Comparison of ENCODE assay signal across 11 mouse cellular contexts in the genomic region with DNA sequence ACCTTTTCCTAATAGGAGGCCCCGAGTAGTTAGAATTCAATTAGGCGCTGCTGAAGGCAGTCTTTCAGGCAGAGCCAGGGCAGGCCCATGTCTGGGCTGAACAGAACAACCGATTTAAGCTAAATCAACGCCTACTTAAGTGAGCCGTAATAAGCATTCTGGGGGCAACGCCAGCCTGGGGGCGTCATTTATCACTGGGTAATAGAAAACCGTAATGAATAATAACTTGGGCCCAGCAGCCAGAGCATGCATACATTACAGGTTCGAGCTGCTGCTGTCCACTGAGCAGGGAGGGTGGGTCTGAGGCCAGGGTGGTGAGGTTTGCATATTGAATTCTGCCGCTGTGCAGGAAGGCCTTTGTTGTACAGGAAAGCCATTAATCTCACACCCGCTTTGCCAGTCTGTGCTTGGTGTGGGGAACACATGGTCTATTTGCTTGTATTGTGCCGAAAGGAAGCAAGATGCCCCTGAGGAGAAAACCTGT.
A peak's percentile ranks its signal among the peaks of the same experiment; 100 is the strongest.
DNase-seq lines count a peak whose midpoint lies in the region; ATAC-seq lines count a peak whose summit lies in the region.
"Had no signal": no experiment of that assay in that cellular context is flagged by ENCODE, and none has a peak within 500 bp of the region (broad histone marks: within the 10 kb centered on the region; RNA-seq: fewer than 3 reads in every experiment).

No protein-coding gene starts in this region.

- H3K27ac ChIP-seq in hindbrain, embryonic 12.5 days, result peak overlapping the region; percentile 88
- H3K27ac ChIP-seq in neural tube, embryonic 11.5 days (ENCODE audit: low read depth, low read length), result peak overlapping the region; percentile 82
- H3K27ac ChIP-seq: heart, embryonic 10.5 days; stomach, embryonic 15.5 days had no signal

- H3K4me1 ChIP-seq in hindbrain, embryonic 12.5 days, result peaks cover 17% of the 10 kb centered on the region
- H3K4me1 ChIP-seq in neural tube, embryonic 11.5 days (ENCODE audit: control insufficient read depth, insufficient read depth, low read length), result peaks cover 15% of the 10 kb centered on the region
- H3K4me1 ChIP-seq: heart, embryonic 10.5 days; megakaryocyte, embryonic 14.5 days had no signal

- DNase-seq in embryo, embryonic 10 days (ENCODE audit: low spot score), result peak; percentile 53
- DNase-seq in embryo, embryonic 9.5 days (ENCODE audit: extremely low spot score), result no peak
- DNase-seq in layer of hippocampus, adult 9-10 months (ENCODE audit: low spot score), result peak; percentile 30
- DNase-seq in neural tube, embryonic 11.5 days (ENCODE audit: low spot score), result peak; percentile 83
- DNase-seq in Muller cell, postnatal 12 days (ENCODE audit: inconsistent ontology term), result no peak
- no peak for DNase-seq in urinary bladder, postnatal 4 days (ENCODE audit: low spot score in 2 of 2)
- DNase-seq in testis, postnatal 14 days (ENCODE audit: low spot score), result no peak

- WGBS in hindbrain, embryonic 12.5 days, result 31% methylated on average over 12 of the region's 12 CpGs
- WGBS in neural tube, embryonic 11.5 days, result 23% methylated on average over 12 of the region's 12 CpGs

- ATAC-seq in hindbrain, embryonic 12.5 days (ENCODE audit: low FRiP score), result peak; percentile 97
- ATAC-seq in neural tube, embryonic 11.5 days (ENCODE audit: insufficient read depth, low FRiP score, low TSS enrichment), result peak; percentile 93

- no peaks in the 10 kb centered on the region for H3K27me3 ChIP-seq in hindbrain, embryonic 12.5 days
- no peaks in the 10 kb centered on the region for H3K27me3 ChIP-seq in neural tube, embryonic 11.5 days (ENCODE audit: control insufficient read depth, insufficient read depth, low read length)
- H3K27me3 ChIP-seq: megakaryocyte, embryonic 14.5 days; stomach, embryonic 15.5 days had no signal

- 0 out of 2 replicates have a peak overlapping the region, but pooled peaks have one; percentile 27 for H3K9ac ChIP-seq in hindbrain, embryonic 12.5 days
- H3K9ac ChIP-seq in neural tube, embryonic 11.5 days (ENCODE audit: low read length), result no peak overlapping the region; the same call in 1 of the 2 replicates
- H3K9ac ChIP-seq: stomach, embryonic 15.5 days had no signal

- H3K36me3 ChIP-seq in hindbrain, embryonic 12.5 days, result no peaks in the 10 kb centered on the region
- H3K36me3 ChIP-seq in neural tube, embryonic 11.5 days (ENCODE audit: control insufficient read depth, insufficient read depth, low read length), result no peaks in the 10 kb centered on the region
- H3K36me3 ChIP-seq: heart, embryonic 10.5 days; stomach, embryonic 15.5 days had no signal

- no peaks in the 10 kb centered on the region for H3K9me3 ChIP-seq in hindbrain, embryonic 12.5 days (replicated peaks)
- H3K9me3 ChIP-seq in neural tube, embryonic 11.5 days (ENCODE audit: control insufficient read depth, low read length), result no peaks in the 10 kb centered on the region
- H3K9me3 ChIP-seq: heart, embryonic 10.5 days; stomach, embryonic 15.5 days had no signal

- no peak overlapping the region for H3K4me3 ChIP-seq in hindbrain, embryonic 12.5 days
- no peak overlapping the region for H3K4me3 ChIP-seq in neural tube, embryonic 11.5 days (ENCODE audit: low read depth, low read length)
- H3K4me3 ChIP-seq: heart, embryonic 10.5 days; megakaryocyte, embryonic 14.5 days; stomach, embryonic 15.5 days had no signal

- no peak overlapping the region for H3K4me2 ChIP-seq in hindbrain, embryonic 12.5 days (replicated peaks)
- no peak overlapping the region for H3K4me2 ChIP-seq in neural tube, embryonic 11.5 days (ENCODE audit: low read depth)
- H3K4me2 ChIP-seq: stomach, embryonic 15.5 days had no signal

Comparison
In these comparisons a context has a peak if more than half of its experiments do, and no peak if none do; other contexts are left out.
1. DNase-seq: peak in embryo, embryonic 10 days (single experiment), layer of hippocampus, adult 9-10 months (single experiment) and neural tube, embryonic 11.5 days (single experiment); none in embryo, embryonic 9.5 days (single experiment), Muller cell, postnatal 12 days (single experiment), urinary bladder, postnatal 4 days (0 of 2) and testis, postnatal 14 days (single experiment).